10 mouse cellular contexts compared by ENCODE assay signal in genomic region chr2:109989196-109989595, GRCm38 (mm10). TPM values are rescaled to one million over a fixed set of nuclear protein-coding genes. Genes with fewer than 3 reads are reported as not detected.
DNase-seq lines count a peak whose midpoint lies in the region; ATAC-seq and TF ChIP-seq lines count a peak whose summit lies in the region.
"Had no signal": no experiment of that assay in that cellular context is flagged by ENCODE, and none has a peak within 500 bp of the region (broad histone marks: within the 10 kb centered on the region; RNA-seq: fewer than 3 reads in every experiment).

No protein-coding gene starts in this region.

- peak overlapping the region; percentile 53 for H3K27ac ChIP-seq in heart, embryonic 13.5 days (replicated peaks)
- peak overlapping the region; percentile 51 for H3K27ac ChIP-seq in hindbrain, embryonic 11.5 days (ENCODE audit: low read depth, low read length)

- whole genome bisulfite sequencing in heart, embryonic 13.5 days, result 5% methylated on average over 3 of the region's 3 CpGs
- under 1% methylated on average over 3 of the region's 3 CpGs for WGBS in hindbrain, embryonic 11.5 days

- H3K27me3 ChIP-seq in heart, embryonic 13.5 days (replicated peaks), result no peaks in the 10 kb centered on the region
- no peaks in the 10 kb centered on the region for H3K27me3 ChIP-seq in hindbrain, embryonic 11.5 days (ENCODE audit: control insufficient read depth, insufficient read depth, low read length)

- no peaks in the 10 kb centered on the region for H3K9me3 ChIP-seq in heart, embryonic 13.5 days
- H3K9me3 ChIP-seq in hindbrain, embryonic 11.5 days (ENCODE audit: control insufficient read depth, low read length), result no peaks in the 10 kb centered on the region

- no peak overlapping the region for H3K4me3 ChIP-seq in heart, embryonic 13.5 days
- H3K4me3 ChIP-seq in hindbrain, embryonic 11.5 days (ENCODE audit: low read depth, low read length), result no peak overlapping the region

- no peak for ATAC-seq in heart, embryonic 13.5 days (ENCODE audit: extremely low read depth, insufficient number of reproducible peaks, low FRiP score, low TSS enrichment)
- ATAC-seq in hindbrain, embryonic 11.5 days (ENCODE audit: low FRiP score), result peak; percentile 87

- no peaks in the 10 kb centered on the region for H3K36me3 ChIP-seq in heart, embryonic 13.5 days
- no peaks in the 10 kb centered on the region for H3K36me3 ChIP-seq in hindbrain, embryonic 11.5 days (ENCODE audit: control insufficient read depth, insufficient read depth, low read length)

- no peak for TF ChIP-seq CTCF in brain, embryonic 14.5 days (IDR thresholded peaks at IDR 0.05; ENCODE audit: borderline replicate concordance, extremely low read depth, insufficient read depth, insufficient read length)

- TF ChIP-seq POLR2A in brain, embryonic 14.5 days (IDR thresholded peaks at IDR 0.05; ENCODE audit: borderline replicate concordance, extremely low read depth, insufficient read depth, insufficient read length, poor library complexity, severe bottlenecking), result no peak

- H3K9ac ChIP-seq in heart, embryonic 13.5 days, result 0 out of 2 replicates have a peak overlapping the region, but pooled peaks have one; percentile 39
- H3K9ac ChIP-seq in hindbrain, embryonic 11.5 days (ENCODE audit: low read depth, low read length), result no peak overlapping the region

- H3K4me2 ChIP-seq in heart, embryonic 13.5 days, result peak overlapping the region; percentile 39
- H3K4me2 ChIP-seq in hindbrain, embryonic 11.5 days (replicated peaks; ENCODE audit: low read depth, low read length), result no peak overlapping the region

- DNase-seq in heart, adult 8-10 months (ENCODE audit: low spot score), result no peak
- peak; percentile 63 for DNase-seq in brain, embryonic 14.5 days (ENCODE audit: low read depth)
- DNase-seq in hindbrain, embryonic 11.5 days (ENCODE audit: low spot score), result peak; percentile 45
- peak; percentile 77 for DNase-seq in mesoderm, embryonic 11.5 days (ENCODE audit: low read depth, low spot score)
- no peak for DNase-seq in adrenal gland, postnatal 36 days
- DNase-seq in thymus, postnatal 14 days, result no peak
- DNase-seq in cerebellum, adult 9-10 months, result no peak
- DNase-seq: cerebellum, adult 11 months; lung, postnatal 14 days had no signal

- H3K4me1 ChIP-seq in heart, embryonic 13.5 days, result peaks cover 67% of the 10 kb centered on the region
- peaks cover 5% of the 10 kb centered on the region for H3K4me1 ChIP-seq in hindbrain, embryonic 11.5 days (replicated peaks; ENCODE audit: control insufficient read depth, insufficient read depth, low read length)

RNA-seq across cellular contexts. Expression of gene Ccdc34, which starts 28.4 kb away (rescaled TPM):
- 25.2 and 27.2 TPM in 2 replicates for polyA plus RNA-seq in heart, embryonic 13.5 days (2015; fragmentation: Nextera tagmentation; extraction: Ambion mirVana)
- 1 to 10 TPM; 3.9 to 4.8 (median 4.5) TPM for total RNA-seq in heart, adult 8-10 months (2022)
- 28.7 and 34.1 TPM in 2 replicates for polyA plus RNA-seq in brain, embryonic 14.5 days (2012; rRNA removed)
- polyA plus RNA-seq in hindbrain, embryonic 11.5 days (2014; fragmentation: Nextera tagmentation; extraction: Ambion mirVana), result 57.4 and 65.0 TPM in 2 replicates
- 1 to 10 TPM; 8.7 to 9.5 TPM for total RNA-seq in adrenal gland, postnatal 36 days (2021)

Comparison
In these comparisons a context has a peak if more than half of its experiments do, and no peak if none do; other contexts are left out.
1. DNase-seq: peak in brain, embryonic 14.5 days (single experiment), hindbrain, embryonic 11.5 days (single experiment) and mesoderm, embryonic 11.5 days (single experiment); none in heart, adult 8-10 months (single experiment), adrenal gland, postnatal 36 days (0 of 2), thymus, postnatal 14 days (single experiment) and cerebellum, adult 9-10 months (single experiment).